Mouse (Mus musculus) kidney, adult 2 months (tissue): Measurements from ENCODE around the gene Ifitm1.

Experiments
- CTCF ChIP-seq: fragments of 200-500 bp; conservative IDR thresholded peaks from 2 replicates; pipeline ENCODE4 v1.5.1; 2011; ENCODE audit warnings: low read depth, mild to moderate bottlenecking, control low read depth, low read length, moderate library complexity, mixed read lengths; ENCODE audit not compliant: insufficient read depth, insufficient read length
- POLR2A ChIP-seq: fragments of 200-500 bp; IDR thresholded peaks from one replicate; pipeline ENCODE4 v1.6.1; 2011; ENCODE audit warnings: low read depth, low read length, control low read depth

- no peak for TF ChIP-seq POLR2A
- no peak; the same call in 1 of the 2 replicates for TF ChIP-seq CTCF
Observed at GRCm38 (mm10) chr7:140959181-140959901, 7.7 kb upstream of the Ifitm1 start.
